Mouse (Mus musculus) central nervous system, embryonic 11.5 days (tissue): ENCODE data around the gene Pkd1. TPM values are rescaled to one million over a fixed set of nuclear protein-coding genes. Genes with fewer than 3 reads are reported as not detected.

Experiments
- polyA plus RNA-seq: library from polyadenylated mRNA; depleted of rRNA; stranded (reverse); fragments of >200 nt; gene quantifications from 2 replicates; pipeline ENCODE4 v1.2.3, GENCODE M21; 2012; rRNA removed

Pkd1 gene
- 40.1 and 43.7 TPM in 2 replicates for polyA plus RNA-seq

GRCm38 (mm10) chr17:24549618-24550415 is at the start of gene Pkd1:
TSS of gene Pkd1 (plus strand) at chr17:24549834.

GRCm38 (mm10) chr17:24527723-24528559 is 21.7 kb upstream of the Pkd1 start, which contains the start of gene Traf7:
TSS of gene Traf7 (minus strand) at chr17:24527938.

GRCm38 (mm10) chr17:24534160-24534718 is 15.4 kb upstream of the Pkd1 start, which contains the start of gene Rab26:
TSS of gene Rab26 (minus strand) at chr17:24534210.

GRCm38 (mm10) chr17:24632167-24632812 is 82.7 kb downstream of the Pkd1 start, which contains the start of the genes Tsc2 and Nthl1:
TSS of gene Tsc2 (minus strand) at chr17:24632630.
TSS of gene Nthl1 (plus strand) at chr17:24632680.

Other genes starting within 250 kb of the Pkd1 start
- gene Abca17, start 198.8 kb upstream of the Pkd1 start, polyA plus RNA-seq, result 0.02 and 0.25 TPM in 2 replicates
- gene Abca3, start 197.9 kb upstream of the Pkd1 start, polyA plus RNA-seq, result 12.7 and 15.1 TPM in 2 replicates
- gene Rnps1, start 135.3 kb upstream of the Pkd1 start, polyA plus RNA-seq, result 387 and 433 TPM in 2 replicates
- 51.7 and 52.0 TPM in 2 replicates for gene Eci1, start 123.2 kb upstream of the Pkd1 start, polyA plus RNA-seq
- gene Dnase1l2, start 106.7 kb upstream of the Pkd1 start, polyA plus RNA-seq, result 11.3 and 13.6 TPM in 2 replicates
- gene E4f1, start 79.5 kb upstream of the Pkd1 start, polyA plus RNA-seq, result 45.4 and 62.2 TPM in 2 replicates
- 39.5 and 70.0 TPM in 2 replicates for gene Pgp, start 79.4 kb upstream of the Pkd1 start, polyA plus RNA-seq
- gene Bricd5, start 76.0 kb upstream of the Pkd1 start, polyA plus RNA-seq, result 0.65 and 0.66 TPM in 2 replicates
- 29.8 and 44.7 TPM in 2 replicates for gene Mlst8, start 70.8 kb upstream of the Pkd1 start, polyA plus RNA-seq
- 28.4 and 30.5 TPM in 2 replicates for gene Caskin1, start 61.2 kb upstream of the Pkd1 start, polyA plus RNA-seq
- 155 and 253 TPM in 2 replicates for gene Traf7, start 21.9 kb upstream of the Pkd1 start, polyA plus RNA-seq
- gene Rab26, start 15.6 kb upstream of the Pkd1 start, polyA plus RNA-seq, result 1.1 and 1.8 TPM in 2 replicates
- gene Tsc2, start 82.8 kb downstream of the Pkd1 start, polyA plus RNA-seq, result 98.5 and 150 TPM in 2 replicates
- gene Nthl1, start 82.8 kb downstream of the Pkd1 start, polyA plus RNA-seq, result 21.1 and 22.2 TPM in 2 replicates
- 26.4 and 32.7 TPM in 2 replicates for gene Slc9a3r2, start 100.5 kb downstream of the Pkd1 start, polyA plus RNA-seq
- gene Npw, start 108.6 kb downstream of the Pkd1 start, polyA plus RNA-seq, result 0.26 TPM in 1 of 2 replicates, not detected in the other
- 71.2 and 73.0 TPM in 2 replicates for gene Zfp598, start 119.9 kb downstream of the Pkd1 start, polyA plus RNA-seq
- gene Syngr3, start 140.1 kb downstream of the Pkd1 start, polyA plus RNA-seq, result 4.9 and 6.7 TPM in 2 replicates
- gene Gfer, start 146.3 kb downstream of the Pkd1 start, polyA plus RNA-seq, result 30.2 and 39.5 TPM in 2 replicates
- gene Noxo1, start 146.4 kb downstream of the Pkd1 start, polyA plus RNA-seq, result 6.4 and 7.1 TPM in 2 replicates
- gene Tbl3, start 157.8 kb downstream of the Pkd1 start, polyA plus RNA-seq, result 66.5 and 85.6 TPM in 2 replicates
- 0.63 and 0.70 TPM in 2 replicates for gene Rnf151, start 168.2 kb downstream of the Pkd1 start, polyA plus RNA-seq
- gene Rps2, start 168.3 kb downstream of the Pkd1 start, polyA plus RNA-seq, result 2,876 and 3,382 TPM in 2 replicates
- gene Ndufb10, start 174.6 kb downstream of the Pkd1 start, polyA plus RNA-seq, result 177 and 184 TPM in 2 replicates
- 0.07 TPM in 1 of 2 replicates, not detected in the other for gene Rpl3l, start 178.0 kb downstream of the Pkd1 start, polyA plus RNA-seq
- 27.4 and 35.8 TPM in 2 replicates for gene Msrb1, start 186.8 kb downstream of the Pkd1 start, polyA plus RNA-seq
- gene Hs3st6, start 203.2 kb downstream of the Pkd1 start, polyA plus RNA-seq, result 0.42 and 0.88 TPM in 2 replicates